Mouse (Mus musculus) B cell, adult 2 months (primary cell): ENCODE results near the gene Ppp2r3a.

ENCODE experiments used
- DNase-seq, 2 experiments: peaks; one replicate each; pipeline ENCODE4 v3.0.0; 2022

Ppp2r3a gene

DNA sequence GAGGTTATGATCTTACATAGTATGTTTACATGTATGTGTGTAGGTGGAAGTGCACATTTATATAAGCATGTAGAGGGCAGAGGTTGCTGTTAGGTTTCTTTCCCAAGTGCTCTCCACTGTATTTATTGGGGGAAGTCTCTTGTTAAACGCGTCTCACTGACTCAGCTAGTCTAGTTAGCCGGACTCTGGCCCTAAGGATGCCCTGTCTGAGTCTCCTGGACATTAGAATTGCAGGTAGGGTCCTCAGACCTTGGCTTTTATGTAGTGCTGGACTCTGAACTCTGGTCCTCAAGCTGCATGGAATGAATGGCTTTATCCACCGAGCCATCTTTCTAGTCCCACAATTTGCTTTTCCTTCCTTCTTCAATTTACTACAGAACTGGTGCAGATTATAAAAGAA, 108.0 kb downstream of the Ppp2r3a start:
- no peak for DNase-seq

DNA sequence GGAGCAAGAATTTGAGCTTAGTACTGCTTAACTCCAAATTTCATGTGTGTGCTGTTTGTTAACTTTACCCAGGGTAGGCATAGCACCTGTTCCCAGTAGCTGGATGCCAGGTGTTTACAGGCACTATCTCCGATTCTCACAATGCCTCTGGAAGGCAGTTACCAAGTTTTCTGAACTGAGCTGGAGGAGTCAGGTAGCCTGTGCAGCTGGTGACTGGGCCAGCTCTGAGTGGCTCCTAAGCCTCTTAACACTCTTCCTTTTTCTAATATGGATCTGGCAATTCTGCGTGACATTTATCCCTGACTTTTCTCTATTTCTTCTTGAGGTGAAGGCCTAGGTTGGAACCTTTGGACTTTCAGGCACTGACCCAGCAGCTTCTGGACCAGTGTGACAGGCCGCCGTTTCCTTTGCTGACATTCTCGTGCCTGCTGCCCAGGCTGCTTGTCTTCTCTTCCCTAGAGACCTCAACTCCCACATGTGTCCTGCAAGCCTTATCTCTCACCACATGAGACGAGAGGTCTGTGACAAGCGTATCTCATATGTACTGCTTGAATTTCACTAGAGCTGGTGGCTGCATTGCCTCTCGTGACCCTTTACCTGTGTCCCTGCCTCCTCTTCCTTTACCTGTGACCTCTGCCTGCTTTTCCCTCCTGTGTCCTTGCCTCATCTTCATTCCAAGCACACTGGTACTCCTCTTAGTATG, 137.3 kb downstream of the Ppp2r3a start:
- DNase-seq: no peak

DNA sequence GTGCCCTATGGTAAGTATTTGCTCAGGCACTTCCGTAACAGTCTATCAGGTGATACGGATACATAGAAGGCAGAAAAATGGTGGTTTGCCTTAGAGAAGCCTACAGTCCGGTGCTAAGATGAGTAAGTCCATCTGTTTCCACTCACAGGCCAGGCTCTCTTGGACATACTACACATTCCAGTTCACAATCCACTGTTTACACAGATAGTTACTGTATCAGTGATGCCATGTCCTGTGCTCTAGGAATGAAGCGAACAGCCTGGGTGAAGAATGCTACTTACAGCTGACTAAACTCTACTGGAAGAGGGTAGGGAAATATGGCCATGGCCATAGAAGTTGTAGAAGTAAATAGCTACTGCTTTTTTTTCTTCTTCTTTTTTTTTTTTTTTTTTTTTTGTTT, 138.3 kb downstream of the Ppp2r3a start:
- DNase-seq: no peak

DNA sequence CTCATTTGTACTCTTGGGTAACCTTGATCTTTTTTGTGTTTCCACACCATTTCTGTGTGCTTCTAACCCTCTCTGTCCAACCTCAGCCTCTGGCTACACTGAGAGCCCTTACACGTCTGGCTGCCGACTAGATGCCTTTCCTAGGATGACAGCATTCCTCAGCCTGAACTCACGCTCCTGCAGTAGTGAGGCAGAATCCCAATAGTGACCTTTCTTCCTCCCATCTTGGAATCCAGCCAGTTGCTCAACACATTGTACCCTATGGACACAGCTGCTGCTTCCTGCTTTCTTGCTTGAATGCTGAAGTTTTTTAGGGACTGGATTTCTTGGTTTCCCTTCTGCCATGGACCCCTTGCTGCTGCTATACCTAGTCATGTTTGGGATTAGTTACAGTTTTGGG, 141.6 kb downstream of the Ppp2r3a start:
- DNase-seq: no peak

DNA sequence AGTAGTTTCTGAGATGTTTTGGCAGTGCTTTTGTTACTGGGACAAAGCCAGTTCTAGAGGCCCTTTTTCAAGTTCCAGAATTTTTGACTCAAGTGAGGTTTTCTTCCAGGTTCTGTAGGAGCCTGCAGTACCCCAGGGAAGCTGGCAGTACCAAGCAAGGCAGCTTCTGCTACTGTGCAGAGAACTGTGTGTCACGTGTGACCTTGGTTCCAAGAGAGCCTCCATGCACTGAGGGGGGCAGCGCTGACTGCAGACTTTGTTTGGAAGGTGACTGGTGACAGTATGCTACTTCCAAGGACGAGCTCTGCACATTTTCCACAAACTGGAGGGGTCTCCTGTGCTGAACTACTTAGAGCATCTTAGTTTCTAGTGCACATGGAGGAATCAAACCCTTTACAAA, 144.2 kb downstream of the Ppp2r3a start:
- no peak for DNase-seq

DNA sequence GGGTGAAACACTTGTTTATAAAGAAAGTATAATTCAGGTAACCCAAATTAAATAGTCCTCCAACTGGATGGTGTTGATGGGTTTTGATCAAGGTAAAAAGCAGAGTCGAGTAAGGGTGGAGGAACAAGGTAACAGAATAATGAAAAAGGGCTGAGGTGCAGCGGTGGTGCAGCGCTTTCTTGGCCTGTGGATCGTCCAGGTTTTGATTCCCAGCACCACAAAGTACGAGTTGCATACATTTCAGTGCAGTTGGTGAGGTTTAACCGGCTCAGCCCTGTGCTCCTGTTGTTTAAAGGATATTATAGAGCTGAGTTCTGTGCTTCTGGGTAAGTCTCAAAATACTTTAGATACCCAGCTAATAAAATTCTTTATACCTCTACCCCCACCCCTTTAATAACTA, 145.9 kb downstream of the Ppp2r3a start:
- no peak for DNase-seq

DNA sequence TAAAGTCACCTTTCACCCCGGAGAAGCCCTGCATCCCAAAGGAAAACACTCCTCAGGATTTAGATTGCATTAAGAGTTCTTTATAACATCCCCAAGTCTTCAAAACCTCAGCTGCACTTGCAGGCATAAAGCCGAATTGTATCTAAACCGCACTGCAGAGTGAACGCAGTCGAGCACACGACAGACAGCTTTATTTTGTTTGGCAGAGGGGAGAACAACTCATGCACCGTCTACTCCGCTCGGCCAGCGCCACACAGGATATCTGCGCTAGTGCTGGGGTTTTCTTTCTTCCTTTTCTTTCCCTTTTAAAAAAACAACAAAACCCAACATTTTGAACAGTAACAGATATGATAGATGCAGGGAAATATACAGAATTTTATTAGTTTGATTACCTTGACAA, 146.7 kb downstream of the Ppp2r3a start:
- DNase-seq: no peak

DNA sequence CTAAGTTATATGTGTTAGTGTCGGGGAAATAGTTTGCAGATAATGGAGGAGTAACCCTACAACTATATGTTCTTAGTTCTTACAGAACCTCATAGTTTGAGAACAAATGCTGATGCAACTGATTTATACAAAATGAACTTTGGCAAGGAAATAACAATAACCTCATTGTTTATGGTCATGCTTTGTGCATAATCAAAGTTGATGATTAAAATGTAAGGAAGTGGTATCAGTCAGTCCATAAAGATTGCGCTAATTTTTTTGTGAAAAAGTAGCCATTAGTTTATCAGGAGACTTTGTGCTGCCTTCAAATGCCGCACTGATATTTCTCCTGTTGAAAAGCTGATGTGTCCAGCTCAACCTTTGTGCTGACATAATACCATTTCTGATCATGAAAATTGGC, 149.3 kb downstream of the Ppp2r3a start:
- DNase-seq: no peak

DNA sequence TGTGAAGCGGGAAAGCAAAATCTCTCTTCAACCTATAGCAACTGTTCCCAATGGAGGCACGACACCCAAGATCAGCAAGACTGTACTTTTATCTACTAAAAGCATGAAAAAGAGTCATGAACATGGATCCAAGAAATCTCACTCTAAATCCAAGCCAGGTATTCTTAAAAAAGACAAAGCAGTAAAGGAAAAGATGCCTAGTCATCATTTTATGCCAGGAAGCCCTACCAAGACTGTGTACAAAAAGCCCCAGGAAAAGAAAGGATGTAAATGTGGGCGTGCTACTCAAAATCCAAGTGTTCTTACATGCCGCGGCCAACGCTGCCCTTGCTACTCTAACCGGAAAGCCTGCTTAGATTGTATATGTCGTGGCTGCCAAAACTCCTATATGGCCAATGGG, 150.0 kb downstream of the Ppp2r3a start:
- DNase-seq: no peak

DNA sequence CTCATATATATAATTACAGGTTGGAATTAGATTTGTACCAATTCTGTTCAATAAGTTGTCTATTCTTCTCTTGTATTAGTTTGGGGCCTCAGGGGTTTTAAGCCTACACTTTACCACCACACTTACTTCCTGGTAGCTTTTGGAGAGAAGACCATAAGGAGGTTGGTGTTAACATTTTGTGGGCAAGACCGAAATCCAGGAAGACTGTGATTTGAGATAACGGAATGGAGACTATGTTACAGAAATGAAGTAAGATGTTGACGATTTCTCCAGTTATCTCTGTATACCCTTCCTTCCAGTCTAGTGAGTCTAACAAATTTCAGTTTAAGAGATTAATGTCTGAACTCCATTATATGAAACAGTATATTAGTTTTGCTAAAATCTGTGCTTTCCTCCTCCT, 151.4 kb downstream of the Ppp2r3a start:
- no peak for DNase-seq

DNA sequence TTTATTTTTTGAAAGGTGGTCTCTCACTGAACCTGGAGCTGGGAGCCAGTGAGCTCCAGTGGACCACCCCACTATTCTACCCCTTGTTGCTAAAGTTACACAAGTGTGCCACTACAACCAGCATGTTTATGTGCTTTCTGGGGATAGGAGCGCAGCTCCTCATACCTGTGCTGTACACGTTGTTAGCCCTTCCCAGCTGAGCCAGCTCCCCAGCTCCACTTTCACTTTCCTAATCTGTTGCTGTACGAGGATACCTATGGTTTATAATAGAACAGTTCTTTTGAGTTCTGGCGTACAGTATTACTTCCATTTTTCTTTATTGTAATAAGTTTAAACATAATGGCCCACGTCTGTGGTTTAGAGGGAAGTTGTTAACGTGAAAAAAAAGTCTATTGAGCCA, 152.2 kb downstream of the Ppp2r3a start:
- DNase-seq: no peak

DNA sequence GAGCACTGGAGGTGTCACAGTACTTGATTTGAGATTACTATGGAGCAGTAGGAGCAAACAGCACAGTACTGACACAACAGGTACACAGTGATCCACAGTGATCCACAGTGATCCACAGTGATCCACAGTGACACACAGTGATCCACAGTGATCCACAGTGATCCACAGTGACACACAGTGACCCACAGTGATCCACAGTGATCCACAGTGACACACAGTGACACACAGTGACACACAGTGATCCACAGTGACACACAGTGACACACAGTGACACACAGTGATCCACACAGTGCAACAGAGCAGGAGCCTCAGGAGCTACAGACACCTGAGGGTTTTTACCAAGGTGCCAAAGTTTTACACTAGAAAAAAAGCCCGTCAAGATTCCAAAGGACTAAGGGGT, 154.1 kb downstream of the Ppp2r3a start:
- no peak for DNase-seq

DNA sequence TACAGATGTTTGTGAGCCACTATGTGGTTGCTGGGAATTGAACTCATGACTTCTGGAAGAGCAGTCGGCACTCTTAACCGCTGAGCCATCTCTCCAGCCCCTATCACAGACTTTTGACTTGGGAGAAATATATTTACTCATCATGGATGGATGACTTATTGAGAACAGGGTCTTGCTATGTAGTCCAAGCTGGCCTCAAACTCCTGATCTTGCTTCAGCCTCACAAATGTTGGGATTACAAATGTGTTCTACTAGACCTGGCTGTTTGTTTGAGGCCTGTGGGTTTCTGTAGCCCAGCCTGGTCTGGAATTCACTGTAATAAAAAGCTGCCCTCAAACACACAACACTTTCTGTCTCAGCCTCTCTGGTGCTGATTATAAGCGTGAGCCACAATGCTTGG, 155.1 kb downstream of the Ppp2r3a start:
- DNase-seq: no peak

DNA sequence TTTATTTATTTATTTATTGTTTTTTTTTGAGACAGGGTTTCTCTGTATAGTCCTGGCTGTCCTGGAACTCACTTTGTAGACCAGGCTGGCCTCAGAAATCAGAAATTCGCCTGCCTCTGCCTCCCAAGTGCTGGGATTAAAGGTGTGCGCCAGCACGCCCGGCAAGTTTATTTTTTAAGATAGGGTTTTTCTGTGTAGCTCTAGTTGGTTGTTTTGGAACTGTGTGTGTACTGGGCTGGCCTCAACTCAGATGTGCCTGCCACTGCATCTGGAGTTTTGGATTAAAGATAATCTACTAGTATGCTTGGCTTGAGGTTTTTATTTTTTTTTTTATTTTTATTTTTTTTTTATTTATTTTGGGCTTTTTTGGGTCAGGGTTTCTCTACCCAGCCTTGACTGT, 156.2 kb downstream of the Ppp2r3a start:
- DNase-seq: no peak

DNA sequence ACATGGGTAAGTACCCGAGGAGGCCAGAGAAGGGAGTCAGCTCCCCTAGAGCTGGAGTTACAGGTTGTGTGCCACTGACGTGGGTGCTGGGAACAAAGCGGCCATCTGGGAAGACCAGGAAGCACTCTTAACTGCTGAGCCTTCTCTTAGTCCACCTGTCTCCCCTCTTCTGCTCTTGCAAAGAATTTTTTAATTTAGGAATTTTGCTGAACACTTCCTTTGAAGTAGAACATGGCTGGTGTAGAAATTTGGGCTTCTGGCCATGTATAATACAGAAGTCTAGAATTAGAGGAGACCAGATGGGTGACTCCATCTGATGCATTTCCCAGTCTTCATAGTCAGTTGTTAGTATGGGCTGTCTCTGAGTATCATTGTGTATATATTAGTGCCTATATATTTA, 167.9 kb downstream of the Ppp2r3a start:
- DNase-seq: no peak

DNA sequence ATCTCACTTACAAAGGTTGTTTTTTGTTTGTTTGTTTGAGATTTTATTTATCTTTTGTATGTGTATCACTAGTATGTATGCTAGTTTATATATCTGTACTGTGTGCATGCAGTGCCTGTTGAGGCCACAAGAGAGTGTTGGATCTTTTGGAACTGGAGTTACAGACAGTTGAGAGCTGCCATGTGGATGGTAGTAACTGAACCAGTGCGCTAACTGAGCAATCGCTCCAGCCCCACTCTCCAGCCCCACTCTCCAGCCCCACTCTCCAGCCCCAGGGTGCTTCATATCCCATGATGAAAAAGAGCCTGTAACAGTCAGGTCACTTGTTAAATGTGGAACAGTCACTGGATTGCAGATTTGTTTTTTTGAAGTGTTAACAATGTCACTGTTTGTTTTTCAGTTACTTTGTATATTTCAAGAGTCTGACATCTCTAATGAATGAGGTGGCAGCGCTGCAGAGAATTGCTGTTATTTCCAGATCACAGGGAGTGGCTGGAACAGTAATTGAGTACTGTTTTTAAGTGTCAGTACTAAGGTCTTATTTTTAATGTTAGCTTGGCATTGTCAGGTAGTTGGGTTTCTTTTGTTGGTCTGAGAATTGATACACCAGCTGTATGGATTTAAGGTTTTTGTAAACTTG, 171.4 kb downstream of the Ppp2r3a start:
- no peak for DNase-seq

DNA sequence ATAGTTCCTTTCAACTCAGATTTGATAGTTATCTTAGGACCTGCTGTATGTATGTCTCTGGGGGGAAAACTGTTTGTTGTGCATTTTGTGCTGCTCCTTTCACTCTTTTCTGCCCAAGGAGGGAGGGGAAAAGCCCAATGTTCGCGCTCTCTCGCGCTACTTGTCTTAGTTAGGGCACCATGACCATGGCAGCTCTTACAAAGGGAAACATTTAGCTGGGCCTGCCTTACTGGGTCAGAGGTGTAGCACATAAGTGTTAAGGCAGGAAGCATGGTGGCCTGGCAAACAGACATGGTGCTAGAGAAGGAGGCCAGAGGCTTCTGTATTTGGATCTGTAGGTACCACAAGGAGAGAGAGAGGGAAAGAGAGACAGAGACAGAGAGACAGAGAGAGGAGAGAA, 173.0 kb downstream of the Ppp2r3a start:
- no peak for DNase-seq

DNA sequence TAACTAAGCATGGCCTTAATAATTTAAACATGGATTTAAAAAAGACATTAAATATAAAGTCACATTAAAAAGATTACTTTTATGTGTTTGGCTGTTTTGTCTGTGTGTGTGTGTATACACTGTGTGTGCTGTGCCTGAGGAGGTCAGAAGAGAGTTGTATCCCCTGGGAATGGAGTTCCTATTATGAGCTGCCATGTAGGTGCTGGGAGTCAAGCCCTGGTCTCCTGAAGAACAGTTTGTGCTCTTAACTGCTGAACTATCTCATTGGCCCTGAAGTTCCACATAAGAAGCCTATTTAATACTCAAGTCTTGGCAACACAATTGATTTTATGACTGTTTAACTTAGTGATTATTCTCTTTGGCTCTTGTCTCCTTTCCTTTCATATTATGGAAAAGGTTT, 174.1 kb downstream of the Ppp2r3a start:
- DNase-seq: no peak

DNA sequence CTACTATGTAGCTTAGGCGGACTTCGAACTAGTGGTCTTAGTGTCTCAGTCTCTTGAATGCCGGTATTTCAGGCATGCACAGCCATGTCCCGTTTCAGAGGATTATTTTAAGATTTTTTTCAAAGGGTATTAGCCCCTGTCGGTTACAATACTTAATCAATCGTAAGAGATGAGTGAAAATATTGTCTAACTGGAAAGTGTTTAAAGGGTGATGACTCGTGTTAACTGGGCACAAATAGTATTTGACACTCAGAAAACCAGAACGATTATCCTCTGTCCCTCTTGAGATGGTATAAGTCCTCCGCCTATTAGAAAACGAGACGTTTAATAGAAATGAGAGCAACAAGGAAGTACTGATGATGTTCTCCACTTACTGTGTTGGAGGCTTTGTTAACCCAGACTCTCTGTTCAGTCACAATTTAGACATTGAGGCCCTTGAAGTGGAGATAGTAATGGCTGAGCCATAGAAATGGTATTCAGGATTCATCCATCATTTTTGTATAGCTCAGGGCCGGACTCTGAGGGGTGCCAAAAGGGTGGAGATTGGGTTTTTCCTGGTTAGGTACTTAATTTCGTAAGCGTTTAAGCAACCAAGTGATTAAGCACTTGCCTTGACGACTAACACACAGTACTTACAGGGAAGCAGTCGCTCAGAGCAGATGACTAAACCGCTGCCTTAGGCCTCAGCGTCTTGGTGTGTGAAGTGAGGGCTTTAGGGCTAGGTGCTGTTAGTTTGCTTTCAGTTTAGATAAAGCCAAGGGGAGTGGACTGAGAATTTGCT, 175.3 kb downstream of the Ppp2r3a start:
- DNase-seq: peak in 1 of 2 experiments; percentile 19

DNA sequence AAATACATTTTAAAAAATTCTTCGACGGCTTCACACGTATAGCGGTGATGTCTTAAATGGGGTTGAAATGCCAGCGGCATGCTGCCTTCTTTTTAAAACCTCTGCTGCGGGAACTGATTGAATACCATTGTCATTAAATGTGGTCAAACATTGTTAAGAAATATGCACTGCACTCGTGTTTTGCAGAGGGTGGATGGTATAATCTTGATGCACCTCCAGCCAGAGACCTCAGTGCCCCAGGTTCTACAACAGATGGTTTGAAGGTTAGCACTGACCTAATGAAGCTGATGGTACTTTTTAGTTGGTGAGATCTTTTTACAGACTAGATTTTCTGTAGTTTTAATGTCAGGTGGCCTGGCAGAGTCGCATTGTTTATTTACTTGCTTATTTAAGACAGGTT, 175.9 kb downstream of the Ppp2r3a start:
- no peak for DNase-seq

DNA sequence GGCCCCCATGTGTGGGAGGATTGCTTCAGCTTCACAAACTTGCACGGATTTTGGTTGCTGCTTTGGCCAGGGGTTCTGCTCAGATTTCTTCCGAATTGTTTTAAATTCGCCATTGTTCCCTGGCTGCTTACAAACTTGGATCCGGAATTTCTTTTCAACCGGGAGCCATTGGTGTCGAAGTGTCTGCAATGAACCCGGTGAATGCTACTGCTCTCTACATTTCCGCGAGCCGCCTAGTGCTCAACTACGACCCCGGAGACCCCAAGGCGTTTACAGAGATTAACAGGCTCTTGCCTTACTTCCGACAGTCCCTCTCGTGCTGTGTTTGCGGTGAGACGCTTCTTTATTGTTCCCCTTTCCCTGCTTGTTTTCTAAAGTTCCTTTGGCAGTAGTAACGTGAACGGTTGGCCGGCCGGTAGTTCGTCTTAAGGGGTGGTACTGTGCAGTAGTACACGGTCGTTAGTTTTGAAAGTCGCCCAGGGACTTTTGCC, 176.5 kb downstream of the Ppp2r3a start:
- DNase-seq: peak; percentile 57 to 62

DNA sequence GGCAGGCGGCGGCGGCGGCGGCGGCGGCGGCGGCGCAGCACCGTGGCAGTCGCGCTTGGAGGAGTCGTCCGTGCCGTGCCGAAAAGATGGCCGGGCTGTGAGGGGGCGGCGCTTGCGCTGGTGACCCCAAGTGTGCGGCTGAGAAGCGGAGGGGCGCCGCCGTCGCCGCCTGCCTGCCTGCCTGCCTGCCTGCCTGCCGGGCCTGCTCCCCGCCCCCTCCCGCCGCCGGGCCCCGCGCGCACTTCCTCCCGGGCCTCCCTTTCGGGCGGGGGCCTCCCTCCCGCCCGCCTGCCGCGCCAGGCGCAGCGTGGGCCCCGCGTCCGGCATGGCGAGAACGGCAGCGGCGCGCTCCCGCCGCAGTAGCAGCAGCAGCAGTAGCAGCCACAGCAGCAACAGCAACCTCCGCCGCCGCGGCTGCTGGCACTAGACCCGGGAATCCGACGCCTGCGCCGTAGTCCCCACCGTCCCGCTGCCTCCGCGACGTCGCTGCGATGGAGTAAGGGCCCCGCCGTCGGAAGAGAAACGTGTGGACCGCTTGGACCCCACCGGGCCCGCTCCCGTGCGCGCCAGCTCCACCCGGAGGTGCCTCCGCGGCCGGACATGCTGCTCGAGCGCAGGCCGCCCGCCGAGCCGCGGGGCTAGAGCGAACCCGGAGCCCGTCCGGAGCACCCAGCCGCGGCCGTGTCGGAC, 177.1 kb downstream of the Ppp2r3a start:
- DNase-seq: peak; percentile 88 to 90

DNA sequence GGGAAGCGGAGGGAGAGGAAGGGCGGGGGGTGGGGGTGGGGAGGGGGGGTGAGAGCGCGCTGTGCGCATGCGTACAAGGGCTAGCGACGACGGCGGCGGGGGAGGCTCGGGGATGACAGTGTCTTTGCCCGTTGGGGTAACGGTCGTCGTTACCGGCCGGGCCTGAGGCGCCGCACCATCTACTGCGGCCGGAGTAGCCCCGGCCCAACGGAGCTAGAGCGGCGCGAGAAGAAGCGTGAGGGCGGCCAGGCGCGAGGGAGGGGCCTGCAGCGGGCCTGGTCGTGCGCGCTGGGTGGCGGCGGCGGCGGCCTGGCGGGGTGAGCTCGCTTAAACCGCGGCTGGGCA, 177.6 kb downstream of the Ppp2r3a start, which contains the start of gene Msl2:
Msl2 (plus strand) TSS at position 115 of the 345 bp plus-strand sequence.
- DNase-seq: no peak
